Mouse (Mus musculus): Measurements from ENCODE around the gene Tmem212.

DNA sequence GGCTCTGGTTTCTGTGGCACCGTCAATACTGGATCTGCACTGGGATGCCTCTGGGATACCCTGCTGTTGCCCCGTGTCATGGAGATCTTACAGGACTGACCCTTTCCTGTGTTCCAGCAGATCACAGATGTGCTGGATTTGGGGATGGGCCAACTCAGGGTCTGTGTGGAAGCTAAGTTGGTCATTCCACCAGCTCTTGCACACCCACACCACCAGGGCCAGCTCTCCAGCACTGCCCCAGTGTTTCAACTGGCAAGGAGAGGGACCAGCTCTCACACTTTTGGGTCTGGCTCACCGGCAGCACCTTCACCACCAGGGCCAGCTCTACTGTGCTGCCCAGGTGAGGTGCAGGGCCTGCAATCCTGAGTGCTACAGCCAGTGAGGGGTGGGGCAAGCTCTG is 68.9 kb downstream of the Tmem212 start:
- TF ChIP-seq GATA1 (IDR thresholded peaks at IDR 0.05; ENCODE audit: borderline replicate concordance, low read length) (no peak), FLI1 (IDR thresholded peaks at IDR 0.05; ENCODE audit: low read length) (no peak)

Data from megakaryocyte, embryonic 14.5 days (primary cell).